Mouse (Mus musculus) liver, adult 2 months (tissue): ENCODE results near the gene Kcnk7.

Source experiments
- CTCF ChIP-seq: fragments of 200-500 bp; IDR thresholded peaks from 2 replicates; pipeline ENCODE4 v1.5.1; 2011; ENCODE audit warnings: low read depth, low read length, control low read depth
- POLR2A ChIP-seq: fragments of 200-500 bp; IDR thresholded peaks from 2 replicates; pipeline ENCODE4 v1.6.1; 2011; ENCODE audit warnings: low read length, control low read depth; ENCODE audit not compliant: insufficient read depth; ENCODE audit errors: extremely low read depth

- TF ChIP-seq CTCF (no peak), POLR2A (no peak)
These were observed 10.4 kb upstream of the Kcnk7 start for GRCm38 (mm10) chr19:5693801-5694200.
